Mouse (Mus musculus): ENCODE measurements at regions not wholly inside any gene's neighbourhood (a gene's known extent, or its start where the extent isn't known, plus 50 kb on each side); places are given as distances from the start of the nearest gene placed in this dataset.

GRCm38 (mm10) chr13:82304227-82304626 is 521.4 kb downstream of the Cetn3 start:
- no peak for TF ChIP-seq GATA1 (IDR thresholded peaks at IDR 0.05; ENCODE audit: borderline replicate concordance, low read length)
- no peak for TF ChIP-seq FLI1 (IDR thresholded peaks at IDR 0.05; ENCODE audit: low read length)
